Mouse (Mus musculus) ES-Bruce4 (cell line): ENCODE measurements at regions not wholly inside any gene's neighbourhood (a gene's known extent, or its start where the extent isn't known, plus 50 kb on each side); places are given as distances from the start of the nearest gene placed in this dataset.

Experiments used
- CTCF ChIP-seq: IDR thresholded peaks from one replicate; pipeline ENCODE4 v1.8.1; 2011; ENCODE audit warnings: low read depth, low read length
- POLR2A ChIP-seq: IDR thresholded peaks from one replicate; pipeline ENCODE4 v1.8.1; 2011; ENCODE audit warnings: low read length; ENCODE audit not compliant: insufficient read depth

DNA sequence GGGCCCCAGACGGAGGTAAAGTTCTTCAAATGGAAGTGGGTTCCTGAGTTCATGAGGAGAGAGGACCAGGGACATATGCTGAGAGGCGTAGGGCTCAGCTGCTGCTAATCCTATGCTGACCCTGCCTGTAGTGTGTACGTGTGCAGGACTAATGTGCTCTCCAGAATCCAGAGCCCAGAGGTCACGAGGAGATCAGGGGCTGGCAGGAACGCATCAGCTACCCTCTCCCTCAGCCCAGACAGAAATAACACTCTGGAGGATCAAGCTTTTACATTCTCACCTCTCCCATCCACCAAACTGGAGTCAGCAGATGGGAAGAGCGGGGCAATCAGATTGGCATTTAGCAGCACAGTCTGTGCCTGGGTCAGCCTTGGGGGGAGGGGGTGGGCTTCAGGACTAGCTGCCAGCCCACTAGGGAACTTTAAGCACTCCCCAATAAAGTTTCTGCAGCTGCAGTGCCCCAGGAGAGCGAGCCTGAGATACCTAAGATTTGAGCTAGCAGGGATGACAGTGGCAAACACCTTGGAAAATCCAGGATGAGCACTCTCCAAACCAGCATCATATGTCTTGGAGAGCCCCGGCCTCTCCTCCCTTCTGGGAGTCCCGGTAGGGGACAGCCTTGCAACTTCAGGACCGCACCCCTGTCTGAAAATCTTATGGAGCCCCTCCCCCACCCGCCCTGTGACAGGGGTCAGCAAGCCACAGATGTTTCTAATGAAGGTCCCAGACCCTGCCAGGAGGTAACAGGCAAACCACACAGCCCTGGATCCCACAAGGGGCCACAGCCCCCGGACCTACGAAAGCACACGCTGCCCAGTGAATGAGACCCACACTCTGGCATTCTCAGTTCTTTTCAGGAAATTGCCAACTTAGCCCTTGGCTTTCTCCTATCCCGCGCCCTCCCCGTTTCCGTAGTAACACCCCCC is 90.4 kb downstream of the Zfp36l1 start:
- TF ChIP-seq POLR2A (no peak), CTCF (no peak)
